Mouse (Mus musculus): ENCODE results near the gene Ralgapa2.

GRCm38 (mm10) chr2:146279430-146280220 lies 232.5 kb downstream of the Ralgapa2 start:
- TF ChIP-seq TAL1 (IDR thresholded peaks at IDR 0.05; ENCODE audit: low read length) (no peak), GATA1 (IDR thresholded peaks at IDR 0.05; ENCODE audit: low read length) (no peak)

All from erythroblast, embryonic 14.5 days (primary cell).